Mouse (Mus musculus) gastrocnemius, postnatal 14 days (tissue): ENCODE measurements around the gene Slc38a11. TPM values are rescaled to one million over a fixed set of nuclear protein-coding genes. Genes with fewer than 3 reads are reported as not detected.

Experiments
- microRNA-seq, 2 experiments: library from miRNA; unstranded; fragments of <30 nt; microRNA quantifications; one replicate each; pipeline ENCODE4 v1.2.0; 2021
- total RNA-seq, 2 experiments: library from RNA; stranded (reverse); gene quantifications; 2 replicates each; pipeline ENCODE4 v1.2.3; 2021

The Slc38a11 gene
- total RNA-seq, 2 experiments from 2014 or later = 0.97 to 1.2 TPM

Small RNA genes within 50 kb of the gene (microRNA-seq; reads per million reads assigned to microRNA genes)
- gene Mir6337 = 0 reads per million in 2 experiments

Other genes with a start within 250 kb of the Slc38a11 start
- 1 to 10 TPM; 6.3 to 6.4 TPM for gene Cobll1, start 124.6 kb downstream of the Slc38a11 start, total RNA-seq
- under 1 TPM; 0.45 to 0.84 TPM for gene Scn3a, start 203.6 kb upstream of the Slc38a11 start, total RNA-seq